Mouse (Mus musculus) kidney, postnatal 0 days (tissue): ENCODE measurements around the gene Slc9a5. TPM values are rescaled to one million over a fixed set of nuclear protein-coding genes. Genes with fewer than 3 reads are reported as not detected.

Experiments used
- ATAC-seq: fragments of 200-750 bp; cut with Nextera tagmentation; replicated peaks from 2 replicates; pipeline ENCODE4 v1.8.0; 2017; ENCODE audit warnings: low read depth, moderate number of reproducible peaks, moderate TSS enrichment, moderate library complexity; ENCODE audit not compliant: low FRiP score
- DNase-seq: peaks from one replicate; pipeline ENCODE4 v3.0.0-alpha.2; 2016; ENCODE audit warnings: low spot score
- H3K27ac ChIP-seq: fragments of 300-500 bp; sonication (generic); 2 replicates; pipeline ENCODE4 v1.5.1; 2014; ENCODE audit warnings: mild to moderate bottlenecking
- H3K27me3 ChIP-seq: fragments of 300-500 bp; sonication (generic); 2 replicates; pipeline ENCODE4 v1.6.1; 2014; ENCODE audit warnings: low read length, mixed read lengths; ENCODE audit not compliant: insufficient read depth
- H3K36me3 ChIP-seq: fragments of 300-500 bp; sonication (generic); 2 replicates; pipeline ENCODE4 v1.6.1; 2014; ENCODE audit warnings: low read length, mixed read lengths; ENCODE audit not compliant: insufficient read depth
- H3K4me1 ChIP-seq: fragments of 300-500 bp; sonication (generic); replicated peaks from 2 replicates; pipeline ENCODE4 v1.6.1; 2014; ENCODE audit warnings: antibody characterized with exemption, low read length, mixed read lengths; ENCODE audit not compliant: insufficient read depth
- H3K4me2 ChIP-seq: fragments of 300-500 bp; sonication (generic); 2 replicates; pipeline ENCODE4 v1.6.1; 2014; ENCODE audit warnings: mild to moderate bottlenecking, low read length, moderate library complexity, mixed read lengths
- H3K4me3 ChIP-seq: fragments of 300-500 bp; sonication (generic); replicated peaks from 2 replicates; pipeline ENCODE4 v1.5.1; 2014; ENCODE audit warnings: low read depth, low read length
- H3K9ac ChIP-seq: fragments of 300-500 bp; sonication (generic); 2 replicates; pipeline ENCODE4 v1.6.1; 2014; ENCODE audit warnings: low read depth, low read length
- H3K9me3 ChIP-seq: fragments of 300-500 bp; sonication (generic); replicated peaks from 2 replicates; pipeline ENCODE4 v1.6.1; 2016; ENCODE audit warnings: low read length, inconsistent platforms, mixed read lengths
- CTCF ChIP-seq: IDR thresholded peaks from 2 replicates; pipeline ENCODE4 v1.5.1; 2016; ENCODE audit warnings: antibody characterized with exemption, low read depth, mild to moderate bottlenecking, moderate library complexity
- WGBS: fragments of 180-500 bp; shearing (Covaris S2); extraction: QIAGEN DNeasy Blood & Tissue Kit; methylation state at CpG from one replicate; pipeline ENCODE4 v1.1.7; 2014; 5-methylcytosine and 5-hydroxymethylcytosine counted together
- polyA plus RNA-seq: library from polyadenylated mRNA; unstranded; fragments of >200 nt; fragmentation: Nextera tagmentation; extraction: Ambion mirVana; gene quantifications from 2 replicates; pipeline ENCODE4 v1.2.1, GENCODE M21; 2015

Slc9a5 gene
- 1.3 and 1.4 TPM in 2 replicates for polyA plus RNA-seq

GRCm38 (mm10) chr8:105348450-105349095, at the start of gene Slc9a5:
TSS of gene Slc9a5 (plus strand) at chr8:105348843.
- Histone ChIP-seq H3K4me1 (peaks cover 21% of the 10 kb centered on the region; the same call in 1 of the 2 replicates), H3K27ac (peak within 1 kb of the TSS; percentile 88), H3K4me3 (peak within 1 kb of the TSS; percentile 73), H3K9me3 (no peaks in the 10 kb centered on the region), H3K27me3 (no peaks in the 10 kb centered on the region), H3K9ac (peak within 1 kb of the TSS; percentile 74), H3K36me3 (no peaks in the 10 kb centered on the region), H3K4me2 (peak within 1 kb of the TSS; percentile 90)
- peak; percentile 39 for TF ChIP-seq CTCF
- DNase-seq, result peak; percentile 70
- ATAC-seq, result no peak
- WGBS, result under 1% methylated on average over 34 of the region's 34 CpGs

- Histone ChIP-seq H3K27ac (no peak overlapping the region), H3K4me1 (peaks cover 11% of the 10 kb centered on the region), H3K9ac (no peak overlapping the region), H3K27me3 (no peaks in the 10 kb centered on the region), H3K9me3 (no peaks in the 10 kb centered on the region), H3K4me3 (no peak overlapping the region), H3K36me3 (peaks cover 39% of the 10 kb centered on the region), H3K4me2 (no peak overlapping the region)
- no peak for TF ChIP-seq CTCF
- 95% methylated on average over 8 of the region's 8 CpGs for WGBS
- ATAC-seq, result no peak
- DNase-seq, result no peak
These were observed 48.7 kb upstream of the Slc9a5 start for GRCm38 (mm10) chr8:105299962-105300361.

GRCm38 (mm10) chr8:105303396-105303795, 45.2 kb upstream of the Slc9a5 start:
- Histone ChIP-seq H3K4me2 (no peak overlapping the region), H3K27me3 (no peaks in the 10 kb centered on the region), H3K9ac (no peak overlapping the region), H3K4me3 (no peak overlapping the region), H3K4me1 (peaks cover 19% of the 10 kb centered on the region; the same call in 1 of the 2 replicates), H3K36me3 (peaks cover 39% of the 10 kb centered on the region), H3K9me3 (no peaks in the 10 kb centered on the region), H3K27ac (no peak overlapping the region)
- WGBS, result 80% methylated on average over 8 of the region's 8 CpGs
- no peak for TF ChIP-seq CTCF
- DNase-seq (no peak), ATAC-seq (no peak)

GRCm38 (mm10) chr8:105303874-105304273, 44.8 kb upstream of the Slc9a5 start:
- Histone ChIP-seq H3K36me3 (peaks cover 40% of the 10 kb centered on the region), H3K4me3 (no peak overlapping the region), H3K9me3 (no peaks in the 10 kb centered on the region), H3K27me3 (no peaks in the 10 kb centered on the region), H3K9ac (no peak overlapping the region), H3K4me1 (peaks cover 15% of the 10 kb centered on the region; the same call in 1 of the 2 replicates), H3K4me2 (no peak overlapping the region), H3K27ac (no peak overlapping the region)
- TF ChIP-seq CTCF, result no peak
- ATAC-seq, result no peak
- WGBS, result 67% methylated on average over 9 of the region's 9 CpGs
- no peak for DNase-seq

- no peaks in the 10 kb centered on the region for H3K9me3 ChIP-seq
- peaks cover 42% of the 10 kb centered on the region for H3K36me3 ChIP-seq
- ATAC-seq, result no peak
- no peak for TF ChIP-seq CTCF
- H3K4me3 ChIP-seq, result no peak overlapping the region
- WGBS, result 59% methylated on average over 9 of the region's 9 CpGs
- H3K9ac ChIP-seq, result no peak overlapping the region
- no peak for DNase-seq
- peaks cover 12% of the 10 kb centered on the region; the same call in 1 of the 2 replicates for H3K4me1 ChIP-seq
- H3K4me2 ChIP-seq, result no peak overlapping the region
- no peaks in the 10 kb centered on the region for H3K27me3 ChIP-seq
- peak overlapping the region; percentile 38; the same call in 1 of the 2 replicates for H3K27ac ChIP-seq
These were observed 44.1 kb upstream of the Slc9a5 start for GRCm38 (mm10) chr8:105304325-105305210.
